Mouse (Mus musculus) spleen, adult 2 months (tissue): ENCODE measurements around the gene Slc51a.

ENCODE experiments used
- CTCF ChIP-seq: fragments of 200-500 bp; IDR thresholded peaks from 2 replicates; pipeline ENCODE4 v1.5.1; 2011; ENCODE audit warnings: mild to moderate bottlenecking, inconsistent platforms; ENCODE audit not compliant: insufficient read depth, insufficient read length, insufficient replicate concordance; ENCODE audit errors: extremely low read depth
- POLR2A ChIP-seq: fragments of 200-500 bp; IDR thresholded peaks from 2 replicates; pipeline ENCODE4 v1.6.1; 2011; ENCODE audit warnings: low read depth, low read length, inconsistent platforms

- TF ChIP-seq CTCF (no peak), POLR2A (no peak)
Observed at GRCm38 (mm10) chr16:32524244-32524615, 36.6 kb upstream of the Slc51a start.
